Mouse (Mus musculus) kidney, embryonic 14.5 days (tissue): ENCODE measurements around the gene Krt39. TPM values are rescaled to one million over a fixed set of nuclear protein-coding genes. Genes with fewer than 3 reads are reported as not detected.

Experiments
- polyA plus RNA-seq: library from polyadenylated mRNA; unstranded; fragments of >200 nt; fragmentation: Nextera tagmentation; extraction: Ambion mirVana; gene quantifications from 2 replicates; pipeline ENCODE4 v1.2.1, GENCODE M21; 2014

The Krt39 gene
- polyA plus RNA-seq, 1 experiment from 2014 or later, result 0.43 TPM

Other genes starting within 250 kb of the Krt39 start
- not detected in 2 replicates for gene Krt24, start 236.1 kb downstream of the Krt39 start, polyA plus RNA-seq
- gene Krt25, start 198.4 kb downstream of the Krt39 start, polyA plus RNA-seq, result not detected in 2 replicates
- gene Krt26, start 183.4 kb downstream of the Krt39 start, polyA plus RNA-seq, result not detected in 2 replicates
- not detected in 2 replicates for gene Krt27, start 170.2 kb downstream of the Krt39 start, polyA plus RNA-seq
- gene Krt28, start 146.4 kb downstream of the Krt39 start, polyA plus RNA-seq, result 0.18 TPM in 1 of 2 replicates, not detected in the other
- 31.3 and 37.5 TPM in 2 replicates for gene Krt10, start 132.0 kb downstream of the Krt39 start, polyA plus RNA-seq
- not detected in 2 replicates for gene Krt12, start 99.1 kb downstream of the Krt39 start, polyA plus RNA-seq
- 0.22 and 0.36 TPM in 2 replicates for gene Krt20, start 83.2 kb downstream of the Krt39 start, polyA plus RNA-seq
- gene Krt23, start 28.2 kb downstream of the Krt39 start, polyA plus RNA-seq, result 24.7 and 33.3 TPM in 2 replicates
- gene Krt40, start 21.8 kb upstream of the Krt39 start, polyA plus RNA-seq, result not detected in 2 replicates
- not detected in 2 replicates for gene Krtap3-3, start 29.5 kb upstream of the Krt39 start, polyA plus RNA-seq
- gene Krtap3-2, start 35.5 kb upstream of the Krt39 start, polyA plus RNA-seq, result not detected in 2 replicates
- not detected in 2 replicates for gene Gm11939, start 38.1 kb upstream of the Krt39 start, polyA plus RNA-seq
- gene Krtap3-1, start 45.3 kb upstream of the Krt39 start, polyA plus RNA-seq, result not detected in 2 replicates
- not detected in 2 replicates for gene Krtap1-5, start 59.7 kb upstream of the Krt39 start, polyA plus RNA-seq
- not detected in 2 replicates for gene Krtap1-4, start 62.3 kb upstream of the Krt39 start, polyA plus RNA-seq
- not detected in 2 replicates for gene Krtap1-3, start 70.0 kb upstream of the Krt39 start, polyA plus RNA-seq
- gene Krtap9-3, start 76.8 kb upstream of the Krt39 start, polyA plus RNA-seq, result not detected in 2 replicates
- gene Gm11938, start 82.0 kb upstream of the Krt39 start, polyA plus RNA-seq, result not detected in 2 replicates
- not detected in 2 replicates for gene Gm11937, start 88.9 kb upstream of the Krt39 start, polyA plus RNA-seq
- gene Krtap2-4, start 93.5 kb upstream of the Krt39 start, polyA plus RNA-seq, result not detected in 2 replicates
- not detected in 2 replicates for gene Gm11562, start 99.1 kb upstream of the Krt39 start, polyA plus RNA-seq
- gene Krtap4-1, start 106.9 kb upstream of the Krt39 start, polyA plus RNA-seq, result not detected in 2 replicates
- not detected in 2 replicates for gene Krtap4-2, start 113.7 kb upstream of the Krt39 start, polyA plus RNA-seq
- not detected in 2 replicates for gene Krtap4-7, start 122.8 kb upstream of the Krt39 start, polyA plus RNA-seq
- gene Gm11555, start 128.9 kb upstream of the Krt39 start, polyA plus RNA-seq, result not detected in 2 replicates
- gene Gm11563, start 137.6 kb upstream of the Krt39 start, polyA plus RNA-seq, result not detected in 2 replicates
- gene Krtap4-6, start 144.6 kb upstream of the Krt39 start, polyA plus RNA-seq, result not detected in 2 replicates
- not detected in 2 replicates for gene Gm14190, start 169.4 kb upstream of the Krt39 start, polyA plus RNA-seq
- not detected in 2 replicates for gene Gm14180, start 213.0 kb upstream of the Krt39 start, polyA plus RNA-seq